In the genomic region with DNA sequence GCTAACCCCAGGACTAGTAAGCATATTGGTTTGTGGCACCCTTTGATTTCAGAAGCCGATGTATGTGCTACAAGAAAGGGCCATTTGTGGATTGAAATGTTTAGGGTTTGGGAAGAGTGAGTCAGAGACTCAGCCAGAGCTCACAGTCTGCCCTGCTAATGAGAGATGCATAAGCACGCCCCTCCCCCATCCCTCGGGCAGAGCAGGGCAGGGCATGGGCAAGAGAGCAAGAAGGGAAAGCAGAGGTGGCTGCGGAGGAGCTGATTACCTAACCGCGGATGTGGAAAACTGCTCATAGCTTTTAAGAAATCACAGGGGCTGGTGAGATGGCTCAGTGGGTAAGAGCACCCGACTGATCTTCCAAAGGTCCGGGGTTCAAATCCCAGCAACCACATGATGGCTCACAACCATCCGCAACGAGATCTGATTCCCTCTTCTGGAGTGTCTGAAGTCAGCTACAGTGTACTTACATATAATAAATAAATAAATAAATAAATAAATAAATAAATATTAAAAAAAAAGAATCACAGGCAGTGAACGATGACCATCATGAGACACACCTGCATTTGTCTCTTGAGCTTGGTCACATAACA, we compare ENCODE assay signal across 10 mouse cellular contexts. TPM values are rescaled to one million over a fixed set of nuclear protein-coding genes. Genes with fewer than 3 reads are reported as not detected.
A peak's percentile ranks its signal among the peaks of the same experiment; 100 is the strongest.
DNase-seq lines count a peak whose midpoint lies in the region; ATAC-seq and TF ChIP-seq lines count a peak whose summit lies in the region.
"Had no signal": no experiment of that assay in that cellular context is flagged by ENCODE, and none has a peak within 500 bp of the region (broad histone marks: within the 10 kb centered on the region; RNA-seq: fewer than 3 reads in every experiment).

No protein-coding gene starts in this region.

- H3K27ac ChIP-seq in kidney, adult 2 months (ENCODE audit: insufficient read depth, low read depth, low read length), result no peak overlapping the region
- no peak overlapping the region for H3K27ac ChIP-seq in midbrain, embryonic 14.5 days (replicated peaks; ENCODE audit: low read depth, low read length)

- H3K4me3 ChIP-seq in megakaryocyte, embryonic 14.5 days (replicated peaks), result peak overlapping the region; percentile 33
- no peak overlapping the region for H3K4me3 ChIP-seq in kidney, adult 2 months (ENCODE audit: insufficient read depth, low read depth, low read length)
- H3K4me3 ChIP-seq in midbrain, embryonic 14.5 days (replicated peaks; ENCODE audit: low read depth, low read length), result no peak overlapping the region

- no peak for TF ChIP-seq CTCF in kidney, adult 2 months (conservative IDR thresholded peaks at IDR 0.05; ENCODE audit: insufficient read depth, insufficient read length, low read depth, low read length)

- H3K4me2 ChIP-seq in midbrain, embryonic 14.5 days (ENCODE audit: low read length), result no peak overlapping the region

- H3K4me1 ChIP-seq in megakaryocyte, embryonic 14.5 days, result no peaks in the 10 kb centered on the region
- no peaks in the 10 kb centered on the region for H3K4me1 ChIP-seq in kidney, adult 2 months (ENCODE audit: control insufficient read depth, insufficient read depth, low read length)
- H3K4me1 ChIP-seq in midbrain, embryonic 14.5 days (ENCODE audit: control insufficient read depth, insufficient read depth, low read length), result no peaks in the 10 kb centered on the region

- TF ChIP-seq POLR2A in kidney, adult 2 months (IDR thresholded peaks at IDR 0.05; ENCODE audit: low read depth, low read length), result no peak

- H3K36me3 ChIP-seq in megakaryocyte, embryonic 14.5 days (replicated peaks; ENCODE audit: low read length), result no peaks in the 10 kb centered on the region
- H3K36me3 ChIP-seq in kidney, adult 2 months (ENCODE audit: control insufficient read depth, insufficient read depth, low read length), result no peaks in the 10 kb centered on the region
- H3K36me3 ChIP-seq in midbrain, embryonic 14.5 days (ENCODE audit: control insufficient read depth, insufficient read depth, low read length), result no peaks in the 10 kb centered on the region

- no peaks in the 10 kb centered on the region for H3K9me3 ChIP-seq in megakaryocyte, embryonic 14.5 days
- no peaks in the 10 kb centered on the region for H3K9me3 ChIP-seq in midbrain, embryonic 14.5 days (ENCODE audit: control insufficient read depth, low read length)

- 40% methylated on average over 11 of the region's 11 CpGs for WGBS in kidney, adult 2 months
- 72% methylated on average over 11 of the region's 11 CpGs for WGBS in midbrain, embryonic 14.5 days

- intact Hi-C loops in heart, postnatal 10 days (cut with DNase I), result no loop called here

- no peak overlapping the region for H3K9ac ChIP-seq in midbrain, embryonic 14.5 days (replicated peaks; ENCODE audit: low read length)

- no peak for ATAC-seq in megakaryocyte, adult 5-6 weeks (ENCODE audit: poor library complexity, severe bottlenecking)
- peak; percentile 57; the same call in 1 of the 2 replicates for ATAC-seq in midbrain, embryonic 14.5 days (ENCODE audit: low FRiP score, low TSS enrichment)

- peaks cover 2% of the 10 kb centered on the region for H3K27me3 ChIP-seq in megakaryocyte, embryonic 14.5 days (replicated peaks)
- H3K27me3 ChIP-seq in kidney, adult 2 months (replicated peaks; ENCODE audit: control insufficient read depth, insufficient read depth, low read length), result no peaks in the 10 kb centered on the region
- no peaks in the 10 kb centered on the region for H3K27me3 ChIP-seq in midbrain, embryonic 14.5 days (ENCODE audit: control insufficient read depth, insufficient read depth, low read length)

- DNase-seq in MN1 (ENCODE audit: low spot score), result peak; percentile 23
- DNase-seq in kidney, adult 2 months, result peak; percentile 22
- peak; percentile 29 for DNase-seq in midbrain, embryonic 14.5 days
- DNase-seq in heart, postnatal 10 days, result no peak
- DNase-seq in left cerebral cortex, adult 8-10 months (ENCODE audit: low spot score in 2 of 2), result no peak
- DNase-seq in layer of hippocampus, postnatal 10 days (ENCODE audit: low spot score in 2 of 2), result no peak
- DNase-seq: heart, postnatal 14 days; lung, adult 18-20 months had no signal

RNA-seq across cellular contexts. Expression of a gene that starts 42.1 kb away (rescaled TPM):
- polyA plus RNA-seq in megakaryocyte, embryonic 14.5 days (2012; ENCODE audit: insufficient read depth, low replicate concordance), result not detected in 2 replicates
- total RNA-seq in megakaryocyte, adult 5-6 weeks (2015), result 0.07 and 0.22 TPM in 2 replicates
- 0.18 and 0.98 TPM in 2 replicates for total RNA-seq in megakaryocyte, adult 5-6 weeks (2017)
- 19.5 and 26.3 TPM in 2 replicates for polyA plus RNA-seq in kidney, adult 2 months (2012; rRNA removed)
- polyA plus RNA-seq in midbrain, embryonic 14.5 days (2014; fragmentation: Nextera tagmentation; extraction: Ambion mirVana), result 2.5 and 2.9 TPM in 2 replicates
- under 1 TPM; 0.12 to 0.17 TPM for total RNA-seq in heart, postnatal 10 days (2021)
- total RNA-seq in left cerebral cortex, adult 8-10 months (2022), result under 1 TPM; 0.21 to 0.91 (median 0.68) TPM
- total RNA-seq in layer of hippocampus, postnatal 10 days (2021), result under 1 TPM; 0.30 to 0.87 TPM
- total RNA-seq: heart, postnatal 14 days had no signal

RNA-seq across cellular contexts. Expression of a gene that starts 42.1 kb away (rescaled TPM):
- polyA plus RNA-seq in megakaryocyte, embryonic 14.5 days (2012; ENCODE audit: insufficient read depth, low replicate concordance), result 1.6 TPM in 1 of 2 replicates, not detected in the other
- 28.9 and 38.0 TPM in 2 replicates for total RNA-seq in megakaryocyte, adult 5-6 weeks (2015)
- total RNA-seq in megakaryocyte, adult 5-6 weeks (2017), result 39.2 and 48.5 TPM in 2 replicates
- 2.8 and 4.1 TPM in 2 replicates for polyA plus RNA-seq in kidney, adult 2 months (2012; rRNA removed)
- 51.7 and 59.8 TPM in 2 replicates for polyA plus RNA-seq in midbrain, embryonic 14.5 days (2014; fragmentation: Nextera tagmentation; extraction: Ambion mirVana)
- 10 to 100 TPM; 18.0 to 18.2 TPM for total RNA-seq in heart, postnatal 10 days (2021)
- total RNA-seq in left cerebral cortex, adult 8-10 months (2022), result 10 to 100 TPM; 55.2 to 61.3 (median 58.6) TPM
- 10 to 100 TPM; 51.6 to 52.0 TPM for total RNA-seq in layer of hippocampus, postnatal 10 days (2021)

RNA-seq across cellular contexts. Expression of a gene that starts 56.7 kb away (rescaled TPM):
- polyA plus RNA-seq in megakaryocyte, embryonic 14.5 days (2012; ENCODE audit: insufficient read depth, low replicate concordance), result 0.70 TPM in 1 of 2 replicates, not detected in the other
- total RNA-seq in megakaryocyte, adult 5-6 weeks (2015), result 107 and 110 TPM in 2 replicates
- 131 and 141 TPM in 2 replicates for total RNA-seq in megakaryocyte, adult 5-6 weeks (2017)
- 8.5 and 12.6 TPM in 2 replicates for polyA plus RNA-seq in kidney, adult 2 months (2012; rRNA removed)
- 1.2 and 2.4 TPM in 2 replicates for polyA plus RNA-seq in midbrain, embryonic 14.5 days (2014; fragmentation: Nextera tagmentation; extraction: Ambion mirVana)
- total RNA-seq in heart, postnatal 10 days (2021), result 10 to 100 TPM; 11.2 to 12.3 TPM
- 1 to 10 TPM; 3.7 to 6.5 (median 5.1) TPM for total RNA-seq in left cerebral cortex, adult 8-10 months (2022)
- total RNA-seq in layer of hippocampus, postnatal 10 days (2021), result 1 to 10 TPM; 2.9 to 5.3 TPM

Comparison
In these comparisons a context has a peak if more than half of its experiments do, and no peak if none do; other contexts are left out.
1. DNase-seq: peak in MN1 (single experiment), kidney, adult 2 months (single experiment) and midbrain, embryonic 14.5 days (single experiment); none in heart, postnatal 10 days (0 of 2), left cerebral cortex, adult 8-10 months (0 of 2) and layer of hippocampus, postnatal 10 days (0 of 2).
2. RNA of a gene that starts 56.7 kb away (total RNA-seq): 107 to 141 TPM in megakaryocyte, adult 5-6 weeks; 11.2 to 12.3 TPM in heart, postnatal 10 days, 3.7 to 6.5 TPM in left cerebral cortex, adult 8-10 months and 2.9 to 5.3 TPM in layer of hippocampus, postnatal 10 days; every median in the first group is over 4 times any median in the second.